Mouse (Mus musculus) hindbrain, embryonic 15.5 days (tissue): ENCODE data around the gene Ssbp4. TPM values are rescaled to one million over a fixed set of nuclear protein-coding genes. Genes with fewer than 3 reads are reported as not detected.

Source experiments
- ATAC-seq: fragments of 200-750 bp; cut with Nextera tagmentation; 2 replicates; pipeline ENCODE4 v1.8.0; 2017; ENCODE audit warnings: low read depth, moderate number of reproducible peaks, moderate TSS enrichment; ENCODE audit not compliant: low FRiP score
- H3K27ac ChIP-seq: fragments of 300-500 bp; sonication (generic); replicated peaks from 2 replicates; pipeline ENCODE4 v1.5.1; 2015; ENCODE audit warnings: mild to moderate bottlenecking, inconsistent platforms
- H3K27me3 ChIP-seq: fragments of 300-500 bp; sonication (generic); 2 replicates; pipeline ENCODE4 v1.6.1; 2015; ENCODE audit warnings: control low read depth, inconsistent platforms
- H3K36me3 ChIP-seq: fragments of 300-500 bp; sonication (generic); 2 replicates; pipeline ENCODE4 v1.6.1; 2015; ENCODE audit warnings: control low read depth, inconsistent platforms
- H3K4me1 ChIP-seq: fragments of 300-500 bp; sonication (generic); replicated peaks from 2 replicates; pipeline ENCODE4 v1.6.1; 2015; ENCODE audit warnings: control low read depth, inconsistent platforms
- H3K4me2 ChIP-seq: fragments of 300-500 bp; sonication (generic); 2 replicates; pipeline ENCODE4 v1.6.1; 2015; ENCODE audit warnings: moderate library complexity, mild to moderate bottlenecking, inconsistent platforms
- H3K4me3 ChIP-seq: fragments of 300-500 bp; sonication (generic); 2 replicates; pipeline ENCODE4 v1.5.1; 2015; ENCODE audit warnings: mild to moderate bottlenecking, inconsistent platforms
- H3K9ac ChIP-seq: fragments of 300-500 bp; sonication (generic); 2 replicates; pipeline ENCODE4 v1.6.1; 2015; ENCODE audit warnings: inconsistent platforms
- H3K9me3 ChIP-seq: fragments of 300-500 bp; sonication (generic); 2 replicates; pipeline ENCODE4 v1.6.1; 2016; ENCODE audit warnings: control low read depth, inconsistent platforms
- WGBS: fragments of 180-500 bp; shearing (Covaris S2); methylation state at CpG from one replicate; pipeline ENCODE4 v1.1.7; 2015; 5-methylcytosine and 5-hydroxymethylcytosine counted together
- polyA plus RNA-seq: library from polyadenylated mRNA; unstranded; fragments of >200 nt; fragmentation: Nextera tagmentation; extraction: Ambion mirVana; gene quantifications from 2 replicates; pipeline ENCODE4 v1.2.1, GENCODE M21; 2015

Gene Ssbp4
- polyA plus RNA-seq, 1 experiment from 2014 or later = 172 TPM

DNA sequence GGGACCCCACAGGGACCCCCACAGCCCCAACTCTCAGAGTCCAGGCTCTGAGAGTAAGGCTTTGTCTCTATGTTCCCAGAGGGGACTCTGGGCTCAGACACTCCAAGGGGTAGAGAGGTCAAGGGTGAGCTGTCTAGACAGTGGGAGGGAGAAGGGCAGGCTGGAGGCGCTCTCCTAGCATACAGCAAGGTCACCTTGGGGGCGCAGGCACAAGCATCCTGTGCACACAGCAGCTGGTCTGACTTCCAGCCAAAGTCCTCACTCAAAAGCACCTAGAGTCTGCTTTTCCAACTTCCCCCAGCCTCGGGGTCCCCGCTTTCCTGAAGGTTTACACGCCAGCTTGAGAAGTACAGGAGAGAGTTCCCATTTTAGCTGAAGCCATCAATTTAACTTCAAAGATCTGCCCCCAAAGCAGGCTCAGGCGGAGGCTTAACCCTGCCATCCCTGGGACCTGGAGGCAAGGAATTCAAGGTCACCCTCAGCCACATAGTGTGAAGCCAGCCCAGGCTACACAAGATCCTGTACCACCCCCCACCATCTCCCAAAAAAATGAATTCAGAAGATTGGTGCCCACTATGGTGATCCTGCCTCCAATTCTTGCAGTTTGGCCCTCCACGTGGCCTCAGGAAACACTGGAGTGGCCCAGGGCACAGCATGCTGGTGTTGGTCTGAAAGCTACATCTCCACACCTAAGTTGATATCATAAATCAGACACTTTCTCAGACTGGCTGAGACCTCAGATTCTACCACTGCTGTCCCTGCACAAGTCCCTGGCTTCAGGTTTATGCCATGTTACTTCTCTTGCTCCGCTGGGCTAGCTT lies 38.9 kb upstream of the Ssbp4 start:
- Histone ChIP-seq H3K36me3 (peaks cover 3% of the 10 kb centered on the region; the same call in 1 of the 2 replicates), H3K9ac (no peak overlapping the region), H3K27ac (no peak overlapping the region), H3K4me3 (no peak overlapping the region), H3K9me3 (no peaks in the 10 kb centered on the region), H3K27me3 (no peaks in the 10 kb centered on the region), H3K4me2 (no peak overlapping the region), H3K4me1 (peaks cover 36% of the 10 kb centered on the region)
- 55% methylated on average over 8 of the region's 8 CpGs for WGBS
- ATAC-seq = no peak

DNA sequence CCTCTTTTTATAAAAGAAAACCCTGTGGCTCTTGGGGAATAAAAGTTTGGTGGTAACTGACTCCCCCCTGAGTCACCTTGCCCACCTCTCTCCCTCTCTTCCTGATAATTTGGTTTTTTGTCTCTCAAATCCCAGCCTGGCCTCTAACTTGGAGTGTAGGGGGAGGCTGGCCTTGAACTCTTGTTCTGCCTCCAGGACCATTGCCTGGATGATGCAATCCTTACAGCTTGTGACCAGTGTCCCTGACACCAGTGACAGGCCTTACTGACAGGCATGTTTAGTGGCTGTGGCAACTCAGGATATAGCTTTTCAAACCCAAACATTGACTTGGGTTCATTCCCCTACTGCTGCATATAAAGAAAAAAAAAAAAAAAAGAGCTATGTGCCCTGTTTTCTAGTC lies 38.1 kb upstream of the Ssbp4 start:
- Histone ChIP-seq H3K9me3 (no peaks in the 10 kb centered on the region), H3K4me2 (no peak overlapping the region), H3K36me3 (peaks cover 1% of the 10 kb centered on the region; the same call in 1 of the 2 replicates), H3K27me3 (no peaks in the 10 kb centered on the region), H3K4me1 (peaks cover 36% of the 10 kb centered on the region), H3K9ac (no peak overlapping the region), H3K27ac (no peak overlapping the region), H3K4me3 (no peak overlapping the region)
- ATAC-seq = no peak

DNA sequence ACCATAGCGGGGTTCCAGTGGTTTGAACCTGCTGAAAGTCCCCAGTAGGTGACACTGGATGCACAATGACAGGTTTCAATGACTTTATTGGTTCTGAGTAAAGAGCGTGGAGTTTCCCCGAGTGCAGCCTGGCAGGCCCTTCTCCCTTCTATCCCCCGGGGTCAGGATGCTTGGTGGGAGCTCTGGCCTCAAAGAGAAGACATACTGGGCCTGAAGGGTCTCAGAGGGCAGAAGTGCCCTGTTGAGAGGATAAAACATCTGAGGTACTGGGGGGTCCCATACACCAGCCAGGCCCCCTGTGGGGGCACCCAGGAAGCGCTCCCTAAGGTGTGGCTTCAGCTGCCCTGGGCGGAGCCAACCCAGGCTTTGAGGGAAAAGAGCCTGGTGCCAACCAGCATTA lies 37.7 kb upstream of the Ssbp4 start:
- 62% methylated on average over 6 of the region's 6 CpGs for WGBS
- Histone ChIP-seq H3K27me3 (no peaks in the 10 kb centered on the region), H3K4me1 (peaks cover 36% of the 10 kb centered on the region), H3K36me3 (no peaks in the 10 kb centered on the region), H3K4me2 (no peak overlapping the region), H3K9ac (no peak overlapping the region), H3K4me3 (no peak overlapping the region), H3K9me3 (no peaks in the 10 kb centered on the region), H3K27ac (no peak overlapping the region)
- ATAC-seq = no peak

DNA sequence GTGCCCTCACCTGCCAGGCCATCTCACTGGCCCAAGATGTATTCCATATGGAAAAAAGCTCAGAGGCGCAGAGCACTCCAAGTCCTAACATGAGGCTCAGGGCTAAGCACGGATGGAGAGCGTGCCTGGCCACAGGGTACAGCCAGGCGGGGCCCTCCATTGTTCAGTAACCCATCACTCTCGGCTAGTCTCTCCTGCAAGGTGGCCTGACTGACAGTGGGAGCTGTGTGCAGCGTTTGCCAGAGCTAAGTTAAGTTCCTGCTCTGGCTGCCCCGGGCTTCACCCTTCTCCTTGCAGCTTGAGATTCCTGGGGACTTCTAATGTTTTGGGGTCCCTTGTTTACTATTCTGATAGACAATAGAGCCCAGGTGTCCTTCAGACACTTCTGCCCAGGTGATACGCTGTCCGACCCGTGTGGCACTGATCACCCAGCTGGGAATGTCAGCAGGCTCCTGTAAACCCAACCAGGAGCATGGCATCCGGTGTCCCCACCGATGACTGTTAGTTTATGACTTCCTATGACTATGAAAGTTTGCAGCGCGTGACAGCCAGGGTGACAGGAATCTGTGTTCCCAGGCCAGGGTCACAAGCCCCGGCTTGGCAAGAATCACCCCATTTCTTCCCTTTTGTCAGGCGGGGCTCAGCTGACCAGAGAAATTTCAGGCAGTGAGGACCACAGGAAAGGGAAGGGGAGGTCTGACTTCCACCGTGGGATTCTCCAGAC lies 37.0 kb upstream of the Ssbp4 start:
- H3K4me1 ChIP-seq = peaks cover 36% of the 10 kb centered on the region
- WGBS = 53% methylated on average over 17 of the region's 17 CpGs
- H3K9me3 ChIP-seq = no peaks in the 10 kb centered on the region
- no peak for ATAC-seq
- no peaks in the 10 kb centered on the region for H3K27me3 ChIP-seq
- H3K4me3 ChIP-seq = no peak overlapping the region
- no peak overlapping the region for H3K4me2 ChIP-seq
- H3K36me3 ChIP-seq = no peaks in the 10 kb centered on the region
- H3K27ac ChIP-seq = no peak overlapping the region
- no peak overlapping the region for H3K9ac ChIP-seq

DNA sequence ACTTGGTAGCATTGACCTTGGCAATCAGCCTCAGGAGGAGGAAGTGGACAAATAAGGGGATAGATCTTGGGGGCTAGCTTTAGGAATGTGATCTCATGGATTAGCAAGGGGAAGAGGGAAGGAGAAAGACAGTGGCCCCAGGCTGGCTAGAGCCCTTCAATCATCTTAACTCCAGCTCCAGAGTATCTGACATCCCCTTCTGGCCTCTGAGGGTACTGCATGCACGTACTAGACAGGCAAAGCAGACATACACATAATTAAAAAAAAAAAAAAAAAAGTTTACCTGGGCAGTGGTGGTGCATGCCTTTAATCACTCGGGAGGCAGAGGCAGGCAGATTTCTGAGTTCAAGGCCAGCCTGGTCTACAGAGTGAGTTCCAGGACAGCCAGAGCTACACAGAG lies 35.4 kb upstream of the Ssbp4 start:
- 77% methylated on average over 2 of the region's 2 CpGs for WGBS
- ATAC-seq = no peak
- H3K9me3 ChIP-seq = no peaks in the 10 kb centered on the region
- no peaks in the 10 kb centered on the region for H3K27me3 ChIP-seq
- H3K4me1 ChIP-seq = peaks cover 27% of the 10 kb centered on the region
- H3K4me2 ChIP-seq = no peak overlapping the region
- no peak overlapping the region for H3K27ac ChIP-seq
- no peaks in the 10 kb centered on the region for H3K36me3 ChIP-seq
- H3K9ac ChIP-seq = no peak overlapping the region
- H3K4me3 ChIP-seq = no peak overlapping the region

DNA sequence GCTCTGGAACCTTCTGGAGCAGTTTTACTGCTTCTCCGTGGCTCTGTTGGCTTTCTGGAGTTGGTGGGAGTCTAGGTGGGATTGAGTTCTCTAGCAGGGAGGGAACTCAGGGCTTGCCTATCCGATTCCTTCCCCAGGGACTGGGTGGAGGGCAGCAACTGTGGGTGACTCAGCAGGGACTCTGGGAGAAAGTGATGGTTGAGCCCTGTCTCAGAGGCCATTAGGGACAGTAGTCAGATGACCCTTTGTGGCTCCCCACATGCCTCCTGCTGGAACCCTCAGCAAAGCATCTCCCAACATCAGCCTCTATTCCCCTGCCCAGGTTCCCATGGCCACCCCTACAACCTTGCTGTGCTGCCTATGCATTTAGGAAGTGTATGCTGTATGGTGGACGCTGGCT lies 34.3 kb upstream of the Ssbp4 start:
- no peak overlapping the region for H3K4me3 ChIP-seq
- H3K4me2 ChIP-seq = no peak overlapping the region
- H3K9ac ChIP-seq = no peak overlapping the region
- H3K9me3 ChIP-seq = no peaks in the 10 kb centered on the region
- WGBS = 69% methylated on average over 3 of the region's 3 CpGs
- no peaks in the 10 kb centered on the region for H3K36me3 ChIP-seq
- H3K27me3 ChIP-seq = no peaks in the 10 kb centered on the region
- H3K4me1 ChIP-seq = peaks cover 20% of the 10 kb centered on the region
- no peak overlapping the region for H3K27ac ChIP-seq
- ATAC-seq = no peak

DNA sequence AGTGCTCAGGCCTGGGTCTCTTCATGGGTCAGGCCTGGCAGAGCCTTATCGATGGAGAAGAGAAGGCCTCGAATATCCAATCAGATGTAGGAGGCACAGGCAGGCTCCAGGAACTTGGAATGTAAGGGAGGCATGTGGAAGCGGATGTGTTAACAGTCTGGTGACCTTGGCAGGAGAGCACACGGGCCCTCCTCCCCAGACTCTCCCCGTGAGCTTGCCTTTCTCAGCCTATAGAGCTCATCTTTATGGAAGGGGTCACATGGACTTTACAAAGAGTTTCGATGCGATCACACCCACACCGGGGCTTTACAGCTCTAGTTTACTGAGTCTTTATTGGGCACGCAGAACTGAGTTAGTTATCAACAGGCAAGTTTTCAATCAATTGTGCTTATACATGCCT lies 30.1 kb upstream of the Ssbp4 start:
- ATAC-seq = no peak
- no peaks in the 10 kb centered on the region for H3K9me3 ChIP-seq
- no peak overlapping the region for H3K27ac ChIP-seq
- H3K4me3 ChIP-seq = no peak overlapping the region
- no peak overlapping the region for H3K9ac ChIP-seq
- H3K4me1 ChIP-seq = no peaks in the 10 kb centered on the region
- no peak overlapping the region for H3K4me2 ChIP-seq
- H3K27me3 ChIP-seq = no peaks in the 10 kb centered on the region
- H3K36me3 ChIP-seq = no peaks in the 10 kb centered on the region
- WGBS = 69% methylated on average over 9 of the region's 9 CpGs

DNA sequence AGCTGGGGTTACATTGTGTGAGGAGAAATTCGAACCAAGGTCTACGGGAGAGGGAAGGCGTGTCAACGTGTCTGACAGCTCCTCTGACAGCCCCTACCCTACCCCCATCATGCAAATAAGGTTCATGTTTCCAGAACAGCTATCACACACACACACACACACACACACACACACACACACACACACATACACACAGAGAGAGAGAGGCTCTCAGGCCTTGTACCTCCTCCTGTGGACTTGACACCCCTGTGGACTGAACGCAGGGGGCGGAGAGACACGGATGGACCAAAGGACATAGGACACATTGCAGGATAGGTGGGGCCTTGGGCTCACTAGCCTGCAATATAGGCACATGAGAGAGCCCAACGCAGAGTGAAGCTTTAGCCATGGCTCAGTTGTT lies 28.2 kb upstream of the Ssbp4 start:
- H3K27ac ChIP-seq = no peak overlapping the region
- WGBS = 59% methylated on average over 8 of the region's 8 CpGs
- no peak for ATAC-seq
- H3K27me3 ChIP-seq = no peaks in the 10 kb centered on the region; the same call in 1 of the 2 replicates
- H3K4me2 ChIP-seq = no peak overlapping the region
- H3K4me1 ChIP-seq = no peaks in the 10 kb centered on the region
- H3K9ac ChIP-seq = no peak overlapping the region
- no peak overlapping the region for H3K4me3 ChIP-seq
- H3K36me3 ChIP-seq = no peaks in the 10 kb centered on the region
- H3K9me3 ChIP-seq = no peaks in the 10 kb centered on the region

DNA sequence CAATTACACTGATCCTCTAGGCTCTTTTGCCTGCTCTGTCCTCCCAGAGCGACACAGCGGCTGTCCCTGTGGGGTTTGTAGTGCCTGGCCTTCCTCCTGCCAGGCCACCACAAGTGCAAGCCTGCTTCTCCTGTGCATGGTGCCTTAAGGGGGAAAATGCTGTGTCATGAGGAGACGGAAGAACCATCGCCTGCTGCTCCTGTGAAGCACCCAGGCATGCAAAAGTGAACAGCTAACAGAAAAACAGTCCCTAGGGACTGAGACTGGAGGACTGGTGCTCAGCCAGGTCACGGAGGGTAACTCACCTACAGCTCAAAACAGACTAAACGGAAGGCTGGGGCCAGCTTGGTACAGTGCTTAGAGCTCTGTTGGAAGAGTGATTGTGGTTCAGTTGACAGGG lies 26.9 kb upstream of the Ssbp4 start:
- H3K9ac ChIP-seq = no peak overlapping the region
- no peak for ATAC-seq
- H3K27me3 ChIP-seq = peaks cover 5% of the 10 kb centered on the region; the same call in 1 of the 2 replicates
- peaks cover 10% of the 10 kb centered on the region for H3K4me1 ChIP-seq
- H3K4me3 ChIP-seq = no peak overlapping the region
- no peaks in the 10 kb centered on the region for H3K36me3 ChIP-seq
- H3K27ac ChIP-seq = no peak overlapping the region
- H3K9me3 ChIP-seq = no peaks in the 10 kb centered on the region
- no peak overlapping the region for H3K4me2 ChIP-seq
- 78% methylated on average over 6 of the region's 6 CpGs for WGBS

DNA sequence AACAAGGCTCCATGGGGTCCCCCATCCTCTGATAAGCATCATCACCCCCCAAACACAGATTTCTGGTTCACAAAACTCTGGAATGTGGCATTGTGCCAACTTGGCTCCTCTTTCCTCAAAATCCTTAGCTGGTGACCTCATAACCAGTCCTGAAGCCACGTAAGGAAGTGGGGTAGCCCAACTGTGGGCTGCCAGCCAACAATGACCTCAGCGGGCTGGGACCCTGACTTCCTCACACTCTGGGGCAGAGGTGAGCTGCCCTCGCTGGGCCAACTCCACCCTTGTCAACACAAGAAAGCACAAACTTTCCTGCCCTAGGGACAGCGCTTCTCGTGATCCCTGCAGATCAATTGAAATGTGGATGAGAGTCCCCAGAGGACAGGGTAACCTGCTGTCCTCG lies 25.4 kb upstream of the Ssbp4 start:
- no peaks in the 10 kb centered on the region for H3K36me3 ChIP-seq
- H3K9me3 ChIP-seq = no peaks in the 10 kb centered on the region
- H3K27me3 ChIP-seq = peaks cover 5% of the 10 kb centered on the region; the same call in 1 of the 2 replicates
- no peak overlapping the region for H3K4me2 ChIP-seq
- H3K9ac ChIP-seq = no peak overlapping the region
- H3K27ac ChIP-seq = no peak overlapping the region
- no peak overlapping the region for H3K4me3 ChIP-seq
- H3K4me1 ChIP-seq = peaks cover 23% of the 10 kb centered on the region
- WGBS = 57% methylated on average over 6 of the region's 6 CpGs
- no peak for ATAC-seq

DNA sequence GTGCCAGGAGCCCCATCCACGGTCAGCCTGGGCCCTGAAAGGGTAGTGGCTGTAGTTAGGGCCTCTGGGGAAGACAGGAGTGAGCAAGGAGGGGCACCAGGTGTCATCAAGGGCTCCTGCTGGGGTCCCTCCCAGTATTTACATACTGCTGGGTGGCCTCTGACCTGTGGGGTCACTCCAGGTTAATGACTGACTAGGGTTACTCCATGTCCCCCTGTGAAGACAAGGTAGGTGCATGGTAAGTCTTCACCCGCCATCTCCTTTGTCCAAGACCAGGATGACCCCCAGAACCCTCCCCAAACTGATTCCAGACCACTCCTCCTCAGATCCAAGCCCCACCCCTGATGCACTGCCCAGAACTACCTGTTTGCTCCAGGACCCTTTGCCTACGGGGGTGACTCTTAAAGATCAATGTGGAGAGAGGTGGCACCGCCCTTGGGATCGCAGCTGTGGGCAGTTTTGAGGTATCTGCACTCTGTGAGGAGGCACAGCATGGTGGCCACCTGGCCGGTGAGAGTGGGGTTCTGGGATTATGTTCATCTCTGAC lies 23.7 kb upstream of the Ssbp4 start, which contains the start of gene Gdf15:
Gene Gdf15, minus strand, starts transcription at position 111 of the 547 bp plus-strand sequence.
- Histone ChIP-seq H3K4me3 (no peak within 1 kb of the TSS), H3K27ac (no peak within 1 kb of the TSS), H3K36me3 (no peaks in the 10 kb centered on the region), H3K9me3 (no peaks in the 10 kb centered on the region), H3K4me2 (0 out of 2 replicates have a peak within 1 kb of the TSS, but pooled peaks have one; percentile 9), H3K27me3 (peaks cover 5% of the 10 kb centered on the region; the same call in 1 of the 2 replicates), H3K4me1 (peaks cover 26% of the 10 kb centered on the region), H3K9ac (no peak within 1 kb of the TSS)
- ATAC-seq = no peak
- WGBS = 75% methylated on average over 6 of the region's 6 CpGs

DNA sequence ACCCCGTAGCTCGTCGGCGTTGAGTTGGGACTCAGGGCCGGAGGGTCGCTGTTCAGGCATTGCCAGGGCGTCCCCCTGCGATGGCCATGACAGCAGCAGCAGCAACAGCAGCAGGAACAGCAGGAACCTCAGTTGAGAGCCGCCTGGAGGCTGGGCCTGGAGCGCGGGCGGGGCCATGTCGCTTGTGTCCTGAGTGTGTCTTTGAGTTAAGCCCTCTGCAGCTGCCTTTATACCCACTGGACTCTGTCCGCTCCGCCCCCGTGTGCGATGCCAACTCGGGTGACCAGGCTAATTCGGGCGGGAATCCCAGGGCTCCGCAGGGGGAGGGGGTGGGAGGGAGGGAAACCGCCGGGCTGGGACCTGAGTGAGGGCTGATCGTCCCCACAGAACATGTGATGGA lies 22.8 kb upstream of the Ssbp4 start:
- H3K36me3 ChIP-seq = no peaks in the 10 kb centered on the region
- peaks cover 26% of the 10 kb centered on the region for H3K4me1 ChIP-seq
- H3K27ac ChIP-seq = no peak overlapping the region
- no peaks in the 10 kb centered on the region for H3K9me3 ChIP-seq
- H3K4me3 ChIP-seq = no peak overlapping the region
- H3K4me2 ChIP-seq = 0 out of 2 replicates have a peak overlapping the region, but pooled peaks have one; percentile 9
- no peak overlapping the region for H3K9ac ChIP-seq
- no peak for ATAC-seq
- 26% methylated on average over 20 of the region's 24 CpGs for WGBS
- peaks cover 5% of the 10 kb centered on the region; the same call in 1 of the 2 replicates for H3K27me3 ChIP-seq
